Mouse (Mus musculus) thymus, postnatal 14 days (tissue): ENCODE data around the gene Patl2.
"Not testable (repeated sequence)": the region's sequence is repeated elsewhere in the genome, so short reads cannot be mapped to it uniquely, and the experiment has no call there.

Experiments
- DNase-seq: peaks from one replicate; pipeline ENCODE4 v3.0.0; 2021

Patl2 gene

GRCm38 (mm10) chr2:122186106-122186505 lies at the start of gene Patl2, which contains the start of gene Terb2:
Gene Patl2 (minus strand): TSS chr2:122186189.
Gene Terb2 (plus strand): TSS chr2:122186272.
- no peak for DNase-seq

- DNase-seq: no peak
Observed at GRCm38 (mm10) chr2:122235425-122235824, 49.4 kb upstream of the Patl2 start.

- DNase-seq: peak; percentile 91
Observed at GRCm38 (mm10) chr2:122234611-122235288, 48.8 kb upstream of the Patl2 start, which contains the start of gene Sord. Gene Sord (plus strand): TSS chr2:122234749.

- peak; percentile 13 for DNase-seq
Observed at GRCm38 (mm10) chr2:122233759-122234557, 48.0 kb upstream of the Patl2 start.

- DNase-seq: no peak
Observed at GRCm38 (mm10) chr2:122233341-122233740, 47.4 kb upstream of the Patl2 start.

- DNase-seq: no peak
Observed at GRCm38 (mm10) chr2:122231616-122232015, 45.6 kb upstream of the Patl2 start.

GRCm38 (mm10) chr2:122230395-122230794 lies 44.4 kb upstream of the Patl2 start:
- no peak for DNase-seq

GRCm38 (mm10) chr2:122223654-122224053 lies 37.7 kb upstream of the Patl2 start:
- no peak for DNase-seq

GRCm38 (mm10) chr2:122222272-122222671 lies 36.3 kb upstream of the Patl2 start:
- no peak for DNase-seq

GRCm38 (mm10) chr2:122221798-122222197 lies 35.8 kb upstream of the Patl2 start:
- no peak for DNase-seq

GRCm38 (mm10) chr2:122221378-122221777 lies 35.4 kb upstream of the Patl2 start:
- no peak for DNase-seq

GRCm38 (mm10) chr2:122218234-122218633 lies 32.2 kb upstream of the Patl2 start:
- no peak for DNase-seq

- DNase-seq: not testable (repeated sequence)
Observed at GRCm38 (mm10) chr2:122217075-122217474, 31.1 kb upstream of the Patl2 start.

- DNase-seq: no peak
Observed at GRCm38 (mm10) chr2:122210534-122211228, 24.7 kb upstream of the Patl2 start.

- no peak for DNase-seq
Observed at GRCm38 (mm10) chr2:122206440-122207107, 20.6 kb upstream of the Patl2 start.

GRCm38 (mm10) chr2:122201501-122201900 lies 15.5 kb upstream of the Patl2 start:
- DNase-seq: no peak

GRCm38 (mm10) chr2:122194509-122194929 lies 8.5 kb upstream of the Patl2 start:
- no peak for DNase-seq

GRCm38 (mm10) chr2:122191849-122192248 lies 5.9 kb upstream of the Patl2 start:
- no peak for DNase-seq

GRCm38 (mm10) chr2:122186751-122187150 lies 762 bp upstream of the Patl2 start:
- DNase-seq: no peak

- no peak for DNase-seq
Observed at GRCm38 (mm10) chr2:122185086-122185485, 903 bp downstream of the Patl2 start.

GRCm38 (mm10) chr2:122180051-122180822 lies 5.8 kb downstream of the Patl2 start:
- DNase-seq: peak; percentile 49

GRCm38 (mm10) chr2:122172188-122172587 lies 13.8 kb downstream of the Patl2 start:
- DNase-seq: no peak
